Mouse (Mus musculus): ENCODE results near the gene Rbm17. TPM values are rescaled to one million over a fixed set of nuclear protein-coding genes. Genes with fewer than 3 reads are reported as not detected.
"Not testable (repeated sequence)": the region's sequence is repeated elsewhere in the genome, so short reads cannot be mapped to it uniquely, and the experiment has no call there.

The Rbm17 gene
- total RNA-seq, 1 experiment from 2014 or later = 141 TPM

DNA sequence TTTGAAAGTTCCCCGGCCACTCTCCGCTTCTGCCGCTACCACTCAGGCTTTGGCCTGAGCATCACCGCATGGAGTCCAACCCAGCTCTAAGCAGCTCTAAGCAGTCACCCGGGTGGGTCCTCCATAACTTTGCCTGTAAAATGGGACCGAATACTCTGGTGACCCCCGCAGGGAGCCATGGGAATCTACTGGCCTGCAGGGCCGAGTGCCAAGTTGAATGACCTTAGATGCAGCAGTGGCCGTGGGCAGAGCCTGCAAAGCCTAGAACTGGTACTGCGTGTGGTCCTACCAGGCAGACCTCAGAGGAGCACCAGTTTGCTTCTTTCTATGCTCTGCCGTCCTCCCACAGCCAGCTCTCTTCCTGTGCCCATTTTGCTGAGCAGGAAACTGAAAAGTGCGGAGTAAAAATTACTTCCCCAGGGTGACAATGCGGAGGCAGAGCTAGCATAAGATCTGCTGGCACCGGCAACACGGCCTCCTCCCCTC lies 50.9 kb downstream of the Rbm17 start:
- peak; percentile 23 for ATAC-seq (replicated peaks; ENCODE audit: insufficient number of reproducible peaks, low FRiP score, low TSS enrichment, poor library complexity, severe bottlenecking)

DNA sequence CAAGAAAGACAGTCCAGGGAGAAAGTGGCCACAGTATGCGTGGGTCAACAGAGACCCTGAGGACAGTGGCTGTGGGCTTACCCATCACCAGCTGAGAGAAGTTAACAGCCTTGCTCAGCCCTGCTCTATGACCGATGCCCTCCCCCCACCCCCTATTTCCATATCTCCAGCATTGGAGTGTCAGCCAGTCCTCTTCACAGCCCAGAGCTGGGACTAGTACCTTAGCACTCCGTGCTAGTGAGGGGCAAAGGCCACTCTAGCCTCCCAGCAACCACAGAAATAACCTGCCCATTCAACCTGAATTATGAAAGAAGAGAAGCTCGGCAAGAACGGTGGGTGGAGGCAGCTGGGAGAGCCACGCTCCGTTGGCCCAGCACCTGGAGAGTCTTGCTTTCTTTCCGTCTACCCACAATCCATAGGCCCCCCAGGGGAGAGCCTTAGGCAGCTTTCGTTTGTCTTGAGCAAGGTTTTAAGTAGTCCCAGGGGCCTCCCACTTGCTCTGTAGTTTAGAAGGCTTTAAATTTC lies 51.6 kb downstream of the Rbm17 start:
- ATAC-seq (replicated peaks; ENCODE audit: insufficient number of reproducible peaks, low FRiP score, low TSS enrichment, poor library complexity, severe bottlenecking) = no peak

DNA sequence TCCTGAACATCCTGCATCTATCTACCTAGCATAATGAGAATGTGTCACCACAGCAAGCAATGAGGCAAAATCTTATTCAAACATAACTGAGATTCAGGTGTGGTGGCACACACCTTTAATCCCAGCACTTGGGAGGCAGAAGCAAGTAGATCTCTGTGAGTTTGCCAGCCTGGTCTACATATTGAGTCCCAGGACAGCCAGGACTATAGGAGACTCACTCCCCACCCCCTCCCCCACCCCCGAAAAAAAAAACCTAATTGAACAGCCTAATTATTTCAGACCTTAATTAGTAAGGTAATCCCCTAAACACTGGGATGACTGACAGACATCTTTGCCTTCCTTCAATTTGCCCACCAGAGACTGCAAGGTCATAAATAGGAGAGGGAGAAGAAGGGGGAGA lies 52.2 kb downstream of the Rbm17 start:
- no peak for ATAC-seq (replicated peaks; ENCODE audit: insufficient number of reproducible peaks, low FRiP score, low TSS enrichment, poor library complexity, severe bottlenecking)

- no peak for ATAC-seq (replicated peaks; ENCODE audit: insufficient number of reproducible peaks, low FRiP score, low TSS enrichment, poor library complexity, severe bottlenecking)
Observed at GRCm38 (mm10) chr2:11548508-11548907, 55.4 kb downstream of the Rbm17 start.

DNA sequence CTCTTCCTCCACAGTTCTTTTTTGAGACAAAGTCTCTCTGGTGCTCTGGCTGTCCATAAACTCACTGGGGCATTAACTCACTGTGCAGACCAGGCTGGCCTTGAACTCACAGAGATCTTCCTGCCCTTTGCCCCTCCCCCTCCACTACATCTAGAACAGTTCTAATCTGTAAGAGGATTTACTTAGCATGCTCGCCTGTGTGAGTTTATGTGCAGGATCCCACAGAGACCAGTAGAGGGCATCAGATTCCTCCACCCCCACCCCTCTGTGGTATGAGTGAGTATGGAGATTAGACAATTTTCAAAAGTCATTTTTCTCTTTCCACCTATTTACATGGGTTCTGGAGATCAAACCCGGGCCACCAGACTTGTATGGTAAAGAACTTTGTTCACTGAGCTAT lies 56.3 kb downstream of the Rbm17 start:
- ATAC-seq (replicated peaks; ENCODE audit: insufficient number of reproducible peaks, low FRiP score, low TSS enrichment, poor library complexity, severe bottlenecking) = peak; percentile 48; the same call in 1 of the 2 replicates

DNA sequence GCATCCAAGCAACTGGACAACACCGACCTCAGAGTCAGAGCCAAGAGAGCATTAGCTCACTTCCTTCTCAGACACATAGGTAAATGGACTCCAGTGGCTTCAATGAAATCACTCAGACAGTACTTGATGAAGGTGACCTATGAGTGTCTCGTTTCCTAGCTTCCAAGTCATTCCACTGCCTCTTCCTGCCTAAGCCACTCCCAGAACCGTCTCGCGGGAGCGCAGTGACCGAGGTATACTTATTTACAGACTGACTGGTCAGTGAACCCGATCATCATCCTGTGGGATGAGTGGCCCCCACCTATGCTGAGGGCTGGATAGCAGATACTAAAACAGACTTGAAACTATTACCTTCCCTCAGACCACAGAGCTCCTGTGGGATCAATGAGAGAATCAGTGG lies 57.9 kb downstream of the Rbm17 start:
- ATAC-seq (replicated peaks; ENCODE audit: insufficient number of reproducible peaks, low FRiP score, low TSS enrichment, poor library complexity, severe bottlenecking) = no peak

DNA sequence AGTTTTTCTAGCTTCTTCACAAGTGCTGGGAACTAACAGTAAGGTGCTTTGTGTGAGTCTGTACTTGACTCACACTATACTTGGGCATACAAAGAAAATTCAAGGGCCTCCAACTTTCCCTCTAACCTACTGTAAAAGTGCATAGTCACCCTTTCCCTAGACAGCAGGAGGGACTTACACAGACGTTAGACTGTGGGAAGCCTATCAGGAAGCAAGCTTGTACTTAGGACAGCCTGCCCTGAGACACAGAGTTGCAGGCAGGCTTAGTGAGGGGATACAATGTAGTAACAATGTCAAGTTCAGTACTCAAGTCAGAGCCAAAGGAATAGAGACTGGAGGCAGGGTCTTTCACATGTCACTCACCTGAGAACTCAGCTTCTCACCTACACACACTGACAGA lies 58.6 kb downstream of the Rbm17 start:
- no peak for ATAC-seq (replicated peaks; ENCODE audit: insufficient number of reproducible peaks, low FRiP score, low TSS enrichment, poor library complexity, severe bottlenecking)

DNA sequence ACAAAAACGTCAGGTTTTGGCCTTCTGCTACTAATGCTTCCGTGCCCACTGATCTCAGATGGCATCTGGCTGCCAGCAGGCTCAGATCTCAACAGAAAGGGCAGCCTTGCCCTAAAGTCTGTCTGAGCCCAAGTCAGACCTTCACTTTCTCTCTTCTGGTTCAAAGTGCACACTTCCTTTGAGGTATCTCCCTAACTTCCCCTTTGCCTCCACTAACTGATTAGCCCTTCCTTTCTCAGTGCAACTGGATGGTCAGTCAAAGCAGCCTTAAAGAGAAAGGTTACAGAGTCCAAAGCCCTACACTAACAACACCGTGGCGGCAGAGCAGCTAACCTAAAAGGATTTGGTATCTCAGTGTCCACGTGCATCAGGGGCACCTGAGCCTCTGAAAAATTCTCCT lies 59.6 kb downstream of the Rbm17 start:
- ATAC-seq (replicated peaks; ENCODE audit: insufficient number of reproducible peaks, low FRiP score, low TSS enrichment, poor library complexity, severe bottlenecking) = peak; percentile 56

- ATAC-seq (replicated peaks; ENCODE audit: insufficient number of reproducible peaks, low FRiP score, low TSS enrichment, poor library complexity, severe bottlenecking) = no peak
Observed at GRCm38 (mm10) chr2:11543158-11543557, 60.8 kb downstream of the Rbm17 start.

DNA sequence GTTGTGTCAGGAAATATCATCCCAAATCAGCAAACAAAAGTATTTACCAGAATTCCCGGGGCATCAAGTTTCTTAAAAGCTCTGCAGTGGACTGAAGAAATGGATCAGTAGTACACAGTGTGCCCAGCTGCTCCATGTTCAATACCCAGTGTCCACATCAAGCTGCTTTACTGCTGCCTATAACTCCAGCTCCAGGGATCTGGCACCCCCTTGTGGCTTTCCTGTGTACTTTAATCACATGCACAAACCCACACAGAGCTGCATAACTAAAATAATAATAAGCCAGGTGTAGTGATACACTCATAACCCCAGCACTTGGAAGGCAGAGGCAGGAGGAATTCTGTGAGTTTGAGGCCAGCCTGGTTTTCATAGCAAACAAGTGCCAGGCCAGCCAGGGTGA lies 61.3 kb downstream of the Rbm17 start:
- ATAC-seq (replicated peaks; ENCODE audit: insufficient number of reproducible peaks, low FRiP score, low TSS enrichment, poor library complexity, severe bottlenecking) = peak; percentile 68

GRCm38 (mm10) chr2:11542121-11542520 lies 61.8 kb downstream of the Rbm17 start:
- ATAC-seq (replicated peaks; ENCODE audit: insufficient number of reproducible peaks, low FRiP score, low TSS enrichment, poor library complexity, severe bottlenecking) = no peak

GRCm38 (mm10) chr2:11541528-11541927 lies 62.4 kb downstream of the Rbm17 start:
- not testable (repeated sequence) for ATAC-seq (replicated peaks; ENCODE audit: insufficient number of reproducible peaks, low FRiP score, low TSS enrichment, poor library complexity, severe bottlenecking)

DNA sequence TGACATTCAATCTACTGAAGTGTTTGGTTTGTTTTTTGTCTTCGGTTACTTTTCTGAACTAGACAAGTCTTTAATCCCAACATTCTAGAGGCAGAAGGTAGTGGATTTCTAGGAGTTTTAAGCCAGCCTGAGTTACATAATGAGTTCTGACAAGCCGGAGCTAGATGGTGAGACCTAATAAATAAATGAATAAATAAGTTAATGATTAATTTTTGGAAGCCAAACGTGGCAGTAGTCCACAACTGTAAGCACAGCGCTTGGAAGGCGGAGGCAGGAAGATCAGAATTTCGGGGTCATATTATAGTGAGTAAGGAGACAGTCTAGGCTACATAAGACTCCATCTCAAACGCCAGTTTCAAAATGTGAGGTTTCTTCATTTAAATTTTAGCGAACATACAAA lies 68.0 kb downstream of the Rbm17 start:
- ATAC-seq (replicated peaks; ENCODE audit: insufficient number of reproducible peaks, low FRiP score, low TSS enrichment, poor library complexity, severe bottlenecking) = no peak

Other genes starting within 250 kb of the Rbm17 start
- 32.5 to 53.2 TPM (median 36.8 TPM) in 3 replicates for gene Pfkfb3, start 50.1 kb downstream of the Rbm17 start, total RNA-seq (2017)
- not detected in 3 replicates for gene Gm17490, start 22.1 kb upstream of the Rbm17 start, total RNA-seq (2017)
- gene Il2ra, start 38.7 kb upstream of the Rbm17 start, total RNA-seq (2017) = 0.48 to 2.1 TPM (median 0.49 TPM) in 3 replicates
- gene Il15ra, start 101.1 kb upstream of the Rbm17 start, total RNA-seq (2017) = 16.9 to 24.0 TPM (median 22.9 TPM) in 3 replicates
- 90.9 to 110 TPM (median 101 TPM) in 3 replicates for gene Fbh1, start 173.4 kb upstream of the Rbm17 start, total RNA-seq (2017)
- 51.1 to 79.0 TPM (median 51.8 TPM) in 3 replicates for gene Ankrd16, start 173.7 kb upstream of the Rbm17 start, total RNA-seq (2017)

Data from monocyte, adult 5-6 weeks (primary cell).